Mouse (Mus musculus) CH12.LX (cell line): ENCODE measurements at regions not wholly inside any gene's neighbourhood (a gene's known extent, or its start where the extent isn't known, plus 50 kb on each side); places are given as distances from the start of the nearest gene placed in this dataset.

Experiments used
- DNase-seq: peaks from one replicate; pipeline ENCODE4 v3.0.0-alpha.2; 2013; ENCODE audit errors: extremely low read depth
- H3K27ac ChIP-seq: 2 replicates; pipeline ENCODE4 v1.5.1; 2012; ENCODE audit warnings: low read depth, mild to moderate bottlenecking, control low read depth, moderate library complexity; ENCODE audit not compliant: insufficient read depth
- H3K27me3 ChIP-seq: replicated peaks from 2 replicates; pipeline ENCODE3; 2012; ENCODE audit warnings: inconsistent platforms
- H3K36me3 ChIP-seq, 2 experiments: replicated peaks in 1 of 2; 2 replicates each; pipeline versions ENCODE3 to v1.6.1; 2012; ENCODE audit warnings: inconsistent platforms in 1 of 2, low read length in 1 of 2, mild to moderate bottlenecking in 1 of 2, mixed read lengths in 1 of 2, moderate library complexity in 1 of 2; ENCODE audit not compliant: control insufficient read depth in 1 of 2, insufficient read depth in 1 of 2
- H3K4me1 ChIP-seq, 2 experiments: 2 replicates each; pipeline ENCODE4 v1.6.1; 2012; ENCODE audit warnings: inconsistent platforms in 1 of 2, moderate library complexity in 1 of 2; ENCODE audit not compliant: insufficient read depth in 2 of 2, control insufficient read depth in 1 of 2
- H3K4me2 ChIP-seq: 2 replicates; pipeline ENCODE4 v1.6.1; 2012; ENCODE audit warnings: low read depth, mild to moderate bottlenecking, control low read depth; ENCODE audit not compliant: poor library complexity, insufficient read depth, severe bottlenecking
- H3K4me3 ChIP-seq, 3 experiments: fragments of 150-350 bp in 1 of 3; sonication (generic) in 1 of 3; replicated peaks in 1 of 3; 2 replicates each; pipeline versions ENCODE3 to v1.5.1; 2011 to 2012; ENCODE audit warnings: low read depth in 2 of 3, low read length in 2 of 3, mild to moderate bottlenecking in 2 of 3, moderate library complexity in 2 of 3, control low read depth in 1 of 3, improper control_type of control experiment in 1 of 3, inconsistent platforms in 1 of 3, mixed read lengths in 1 of 3; ENCODE audit not compliant: poor library complexity in 1 of 3
- H3K79me2 ChIP-seq: replicated peaks from 2 replicates; pipeline ENCODE4 v1.6.1; 2012; ENCODE audit warnings: mild to moderate bottlenecking, moderate library complexity; ENCODE audit not compliant: control insufficient read depth, poor library complexity, insufficient read depth, severe bottlenecking; ENCODE audit errors: extremely low read depth
- H3K9ac ChIP-seq: 2 replicates; pipeline ENCODE4 v1.6.1; 2012; ENCODE audit warnings: low read depth, mild to moderate bottlenecking, control low read depth, moderate library complexity; ENCODE audit not compliant: insufficient read depth
- H3K9me3 ChIP-seq: replicated peaks from 2 replicates; pipeline ENCODE3; 2012; ENCODE audit warnings: low read length, inconsistent platforms, mixed read lengths
- BHLHE40 ChIP-seq: IDR thresholded peaks from 2 replicates; pipeline ENCODE4 v1.6.1; 2011; ENCODE audit warnings: mild to moderate bottlenecking, low read depth, low read length, improper control_type of control experiment
- CHD1 ChIP-seq: IDR thresholded peaks from 2 replicates; pipeline ENCODE4 v1.6.1; 2012; ENCODE audit warnings: low read depth, low read length, improper control_type of control experiment, inconsistent platforms
- E2F4 ChIP-seq: IDR thresholded peaks from 2 replicates; pipeline ENCODE4 v1.6.1; 2011; ENCODE audit warnings: low read depth, low read length, improper control_type of control experiment; ENCODE audit not compliant: insufficient replicate concordance
- ELF1 ChIP-seq: IDR thresholded peaks from 2 replicates; pipeline ENCODE4 v1.6.1; 2014; ENCODE audit warnings: low read depth, mild to moderate bottlenecking, inconsistent platforms, low read length, improper control_type of control experiment
- EP300 ChIP-seq: IDR thresholded peaks from 2 replicates; pipeline ENCODE4 v1.6.1; 2011; ENCODE audit warnings: low read length, improper control_type of control experiment
- GABPA ChIP-seq: IDR thresholded peaks from 2 replicates; pipeline ENCODE4 v1.6.1; 2012; ENCODE audit warnings: low read depth, low read length, improper control_type of control experiment, inconsistent platforms; ENCODE audit not compliant: insufficient replicate concordance
- HCFC1 ChIP-seq: IDR thresholded peaks from 2 replicates; pipeline ENCODE4 v1.6.1; 2012; ENCODE audit warnings: low read depth, mild to moderate bottlenecking, inconsistent platforms, low read length, improper control_type of control experiment
- IRF4 ChIP-seq: IDR thresholded peaks from 2 replicates; pipeline ENCODE4 v1.6.1; 2014; ENCODE audit warnings: low read depth, mild to moderate bottlenecking, inconsistent platforms, low read length, improper control_type of control experiment
- JUND ChIP-seq: conservative IDR thresholded peaks from 2 replicates; pipeline ENCODE4 v1.6.1; 2011; ENCODE audit warnings: low read depth, low read length, improper control_type of control experiment
- KAT2A ChIP-seq: IDR thresholded peaks from 2 replicates; pipeline ENCODE4 v1.6.1; 2012; ENCODE audit warnings: low read length, improper control_type of control experiment, inconsistent platforms; ENCODE audit not compliant: insufficient replicate concordance
- MAFK ChIP-seq: IDR thresholded peaks from 2 replicates; pipeline ENCODE4 v1.6.1; 2011; ENCODE audit warnings: low read length, improper control_type of control experiment; ENCODE audit not compliant: insufficient replicate concordance
- MAZ ChIP-seq: IDR thresholded peaks from 2 replicates; pipeline ENCODE4 v1.6.1; 2012; ENCODE audit warnings: low read depth, mild to moderate bottlenecking, inconsistent platforms, low read length, improper control_type of control experiment, moderate library complexity
- NELFE ChIP-seq: IDR thresholded peaks from 2 replicates; pipeline ENCODE4 v1.6.1; 2011; ENCODE audit warnings: low read depth, low read length, improper control_type of control experiment
- NRF1 ChIP-seq: IDR thresholded peaks from 2 replicates; pipeline ENCODE4 v1.6.1; 2014; ENCODE audit warnings: low read depth, mild to moderate bottlenecking, inconsistent platforms, low read length, improper control_type of control experiment, moderate library complexity
- RAD21 ChIP-seq: IDR thresholded peaks from 2 replicates; pipeline ENCODE4 v1.6.1; 2011; ENCODE audit warnings: low read depth, mild to moderate bottlenecking, low read length, improper control_type of control experiment, moderate library complexity
- TBP ChIP-seq: conservative IDR thresholded peaks from 2 replicates; pipeline ENCODE4 v1.6.1; 2011; ENCODE audit warnings: low read depth, low read length, improper control_type of control experiment
- USF1 ChIP-seq: IDR thresholded peaks from 2 replicates; pipeline ENCODE4 v1.6.1; 2014; ENCODE audit warnings: low read depth, mild to moderate bottlenecking, inconsistent platforms, low read length, improper control_type of control experiment
- ZC3H11A ChIP-seq: IDR thresholded peaks from 2 replicates; pipeline ENCODE4 v1.6.1; 2012; ENCODE audit warnings: low read depth, mild to moderate bottlenecking, inconsistent platforms, low read length, improper control_type of control experiment
- dilution Hi-C: fragments of 300-500 bp; cut with MboI; formaldehyde crosslinking; loops from 2 replicates; pipeline ENCODE4 v1.14.3; 2020; ENCODE audit warnings: low sequenced_read_pairs; ENCODE audit not compliant: extremely low pct_unique_long_range_greater_than_20kb, extremely low pct_ligation_motif_present
- in situ Hi-C: fragments of 300-500 bp; cut with MboI; formaldehyde crosslinking; loops from 3 replicates; pipeline ENCODE4 v1.14.3; 2019; ENCODE audit warnings: low sequenced_read_pairs, low pct_ligation_motif_present, low pct_unique_long_range_greater_than_20kb, mixed read lengths

GRCm38 (mm10) chr9:117693001-117693400, 63.3 kb upstream of the Rbms3 start:
- dilution Hi-C loops: no loop called here

GRCm38 (mm10) chr9:117692486-117692885, 62.8 kb upstream of the Rbms3 start:
- TF ChIP-seq NELFE (no peak), IRF4 (no peak), NRF1 (no peak), TBP (no peak), ELF1 (no peak), MAZ (no peak), USF1 (no peak), JUND (no peak), EP300 (no peak), BHLHE40 (no peak), GABPA (no peak), RAD21 (no peak), ZC3H11A (no peak), E2F4 (no peak), MAFK (no peak), CHD1 (no peak)
- no peaks in the 10 kb centered on the region for H3K4me1 ChIP-seq
- no peak overlapping the region for H3K4me3 ChIP-seq
- H3K9ac ChIP-seq: no peak overlapping the region
- no peaks in the 10 kb centered on the region for H3K79me2 ChIP-seq
- dilution Hi-C loops (no loop called here), in situ Hi-C loops (no loop called here)
- H3K9me3 ChIP-seq: peaks cover 64% of the 10 kb centered on the region
- no peak overlapping the region for H3K27ac ChIP-seq
- no peaks in the 10 kb centered on the region for H3K36me3 ChIP-seq
- DNase-seq: no peak
- no peak overlapping the region for H3K4me2 ChIP-seq
- no peaks in the 10 kb centered on the region for H3K27me3 ChIP-seq

More at GRCm38 (mm10) chr9:117693001-117693400, 63.3 kb upstream of the Rbms3 start:
- in situ Hi-C loops: no loop called here
- TF ChIP-seq CHD1 (no peak), MAZ (no peak), HCFC1 (no peak), USF1 (no peak), KAT2A (no peak)
- Histone ChIP-seq H3K4me2 (no peak overlapping the region), H3K27ac (no peak overlapping the region), H3K4me1 (no peaks in the 10 kb centered on the region), H3K9me3 (peaks cover 64% of the 10 kb centered on the region), H3K9ac (no peak overlapping the region), H3K36me3 (no peaks in the 10 kb centered on the region), H3K27me3 (no peaks in the 10 kb centered on the region), H3K4me3 (no peak overlapping the region), H3K79me2 (no peaks in the 10 kb centered on the region)
- no peak for DNase-seq
